Mouse (Mus musculus) ES-Bruce4 (cell line): ENCODE data around the gene Tmem258. TPM values are rescaled to one million over a fixed set of nuclear protein-coding genes. Genes with fewer than 3 reads are reported as not detected.

Source experiments
- H3K27ac ChIP-seq: 2 replicates; pipeline ENCODE4 v1.5.1; 2012; ENCODE audit warnings: low read length, inconsistent platforms; ENCODE audit not compliant: insufficient read depth
- H3K27me3 ChIP-seq: 2 replicates; pipeline ENCODE4 v1.6.1; 2012; ENCODE audit warnings: mild to moderate bottlenecking, low read length, inconsistent platforms; ENCODE audit not compliant: control insufficient read depth, poor library complexity, insufficient read depth, severe bottlenecking
- H3K36me3 ChIP-seq: 2 replicates; pipeline ENCODE4 v1.6.1; 2012; ENCODE audit warnings: inconsistent platforms, mild to moderate bottlenecking, low read length, moderate library complexity; ENCODE audit not compliant: control insufficient read depth, poor library complexity, insufficient read depth, severe bottlenecking
- H3K4me1 ChIP-seq: one replicate; pipeline ENCODE4 v1.8.1; 2011; ENCODE audit warnings: low read length; ENCODE audit not compliant: control insufficient read depth, insufficient read depth
- H3K4me3 ChIP-seq: 2 replicates; pipeline ENCODE4 v1.5.1; 2011; ENCODE audit warnings: low read depth, mild to moderate bottlenecking, low read length
- H3K9ac ChIP-seq: 2 replicates; pipeline ENCODE4 v1.6.1; 2012; ENCODE audit warnings: low read depth, mild to moderate bottlenecking, inconsistent platforms; ENCODE audit not compliant: poor library complexity, severe bottlenecking
- H3K9me3 ChIP-seq: replicated peaks from 2 replicates; pipeline ENCODE4 v1.6.1; 2012; ENCODE audit warnings: mild to moderate bottlenecking, low read length, inconsistent platforms; ENCODE audit not compliant: control insufficient read depth, poor library complexity, insufficient read depth, severe bottlenecking
- CTCF ChIP-seq: IDR thresholded peaks from one replicate; pipeline ENCODE4 v1.8.1; 2011; ENCODE audit warnings: low read depth, low read length
- EP300 ChIP-seq: IDR thresholded peaks from 2 replicates; pipeline ENCODE4 v1.6.1; 2011; ENCODE audit warnings: low read depth, low read length; ENCODE audit not compliant: insufficient read depth
- POLR2A ChIP-seq: IDR thresholded peaks from one replicate; pipeline ENCODE4 v1.8.1; 2011; ENCODE audit warnings: low read length; ENCODE audit not compliant: insufficient read depth
- polyA plus RNA-seq: library from polyadenylated mRNA; stranded (reverse); fragments of >200 nt; gene quantifications from 2 replicates; pipeline ENCODE4 v1.2.4, GENCODE M21; 2011; ENCODE audit warnings: low read depth; ENCODE audit not compliant: missing spikeins, insufficient read depth, insufficient read length

Gene Tmem258
- polyA plus RNA-seq, 1 experiment = 290 TPM

DNA sequence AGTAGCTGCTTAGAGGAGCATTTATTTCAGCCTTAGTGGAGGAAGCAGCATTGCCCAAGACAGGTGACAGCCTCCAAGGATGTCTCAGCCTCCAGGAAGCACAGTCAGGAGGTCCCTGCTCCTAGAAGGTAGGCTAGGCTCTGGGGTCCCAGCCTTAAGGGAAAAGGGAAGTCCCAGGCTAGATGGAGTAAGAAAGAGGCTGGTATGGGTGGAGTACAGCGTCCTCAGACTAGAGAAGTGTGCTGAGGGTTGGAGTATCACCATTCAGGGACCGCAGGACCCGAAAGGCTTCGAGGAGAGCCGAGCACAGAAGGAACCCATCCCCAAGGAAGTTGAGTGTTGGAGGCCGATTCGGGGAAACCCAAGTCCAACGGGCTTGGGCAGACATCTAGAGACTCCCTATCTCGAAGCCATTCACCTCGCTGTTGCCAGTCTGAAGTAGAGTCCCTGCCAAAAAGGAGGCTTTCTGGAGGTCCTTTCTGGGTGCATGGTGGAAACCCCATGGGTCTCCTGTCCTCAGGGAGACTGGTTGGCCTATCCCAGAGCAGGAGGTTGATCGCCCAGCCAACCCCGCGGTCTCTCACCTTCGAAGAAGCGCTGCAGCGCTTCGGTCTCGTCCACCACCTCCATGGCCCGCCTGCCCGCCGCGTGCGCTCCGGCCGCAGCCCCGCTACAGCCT is 36.3 kb downstream of the Tmem258 start:
- Histone ChIP-seq H3K4me3 (peak overlapping the region; percentile 70), H3K9ac (peak overlapping the region; percentile 65), H3K4me1 (peaks cover 2% of the 10 kb centered on the region), H3K27ac (peak overlapping the region; percentile 20; the same call in 1 of the 2 replicates), H3K36me3 (no peaks in the 10 kb centered on the region), H3K9me3 (no peaks in the 10 kb centered on the region), H3K27me3 (no peaks in the 10 kb centered on the region)
- TF ChIP-seq POLR2A = no peak
- TF ChIP-seq EP300 = no peak
- TF ChIP-seq CTCF = no peak

DNA sequence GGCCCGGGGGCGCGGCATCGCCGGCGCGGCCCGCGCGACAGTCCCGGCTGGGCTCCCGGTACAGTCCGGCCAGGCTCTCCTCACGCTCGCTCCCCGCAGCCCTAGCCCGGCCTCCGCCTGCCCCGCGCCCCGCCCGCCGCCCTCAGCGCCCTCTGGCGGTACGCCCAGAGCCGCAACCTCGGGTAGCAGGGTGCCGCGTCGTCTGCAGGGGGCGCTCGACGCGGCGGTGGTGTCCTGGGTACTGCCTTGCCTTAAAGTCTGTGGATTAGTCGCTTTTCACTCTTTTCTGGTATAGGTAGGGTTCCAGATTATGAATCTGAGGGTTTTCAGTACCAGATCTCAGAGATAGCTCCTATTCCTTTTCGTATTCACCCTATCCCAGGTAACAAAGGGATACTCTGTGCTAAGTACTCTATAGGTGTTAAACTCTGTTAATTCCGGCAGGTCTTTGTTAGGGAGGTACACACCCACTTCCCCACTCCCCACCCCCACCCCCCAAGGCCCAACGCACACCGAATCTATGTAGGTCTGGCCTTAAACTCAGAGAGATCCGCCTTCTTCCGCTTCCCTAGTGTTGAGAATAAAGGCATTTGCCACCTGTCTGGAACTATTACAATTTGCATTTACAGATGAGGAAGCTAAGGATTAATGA is 37.0 kb downstream of the Tmem258 start, which contains the start of gene Myrf:
Myrf (minus strand) TSS at position 95 of the 652 bp plus-strand sequence.
- Histone ChIP-seq H3K27me3 (no peaks in the 10 kb centered on the region), H3K4me3 (peak within 1 kb of the TSS; percentile 70), H3K9me3 (no peaks in the 10 kb centered on the region), H3K36me3 (no peaks in the 10 kb centered on the region), H3K9ac (peak within 1 kb of the TSS; percentile 65), H3K27ac (peak within 1 kb of the TSS; percentile 20; the same call in 1 of the 2 replicates), H3K4me1 (peaks cover 2% of the 10 kb centered on the region)
- TF ChIP-seq EP300 (peak; percentile 58; the same call in 1 of the 2 replicates), CTCF (peak; percentile 98), POLR2A (no peak)

DNA sequence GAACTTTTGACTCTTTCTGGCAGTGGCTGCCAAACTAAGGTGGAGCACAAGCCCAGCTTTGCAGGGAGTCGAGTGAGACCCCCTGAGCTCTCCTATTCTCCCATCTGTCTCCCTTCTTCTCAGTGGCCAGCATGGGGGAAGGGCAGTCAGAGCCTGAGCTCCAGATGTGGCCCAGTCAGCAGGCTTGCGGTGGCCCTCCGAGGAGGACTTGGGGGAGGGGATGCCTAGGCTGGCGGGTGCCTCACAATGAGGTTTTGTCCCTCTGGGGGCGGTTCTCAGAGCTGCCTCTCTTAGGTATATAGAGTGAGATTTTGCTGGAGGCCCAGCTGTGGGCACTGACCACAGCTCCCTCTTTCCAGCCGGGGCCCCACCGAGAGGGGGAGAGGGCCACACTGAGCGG is 39.1 kb downstream of the Tmem258 start:
- Histone ChIP-seq H3K9me3 (no peaks in the 10 kb centered on the region), H3K4me3 (no peak overlapping the region), H3K36me3 (no peaks in the 10 kb centered on the region), H3K27ac (no peak overlapping the region), H3K27me3 (no peaks in the 10 kb centered on the region), H3K4me1 (peaks cover 2% of the 10 kb centered on the region), H3K9ac (no peak overlapping the region)
- TF ChIP-seq EP300 (0 out of 2 replicates have a peak, but pooled peaks have one; percentile 35), CTCF (no peak)

DNA sequence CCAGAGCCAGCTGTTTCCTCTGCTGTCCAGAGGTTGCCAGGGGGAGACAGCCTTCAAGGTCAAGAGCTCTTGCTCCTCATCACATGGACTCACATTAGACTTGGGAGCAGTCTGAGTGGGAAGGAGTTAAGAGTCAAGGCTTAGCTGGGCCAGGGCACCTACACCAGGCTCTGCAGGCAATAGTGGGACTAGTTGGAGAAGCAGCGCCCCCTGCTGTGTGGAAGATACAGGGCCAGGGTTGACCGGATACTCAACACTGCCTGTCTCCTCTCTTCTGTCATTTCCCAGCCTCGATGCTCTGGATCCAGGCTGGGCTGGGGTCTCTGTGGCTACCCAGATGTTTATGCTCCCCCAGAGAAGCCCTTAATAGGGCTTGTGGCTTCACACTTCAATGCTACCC is 40.4 kb downstream of the Tmem258 start:
- no peak overlapping the region for H3K4me3 ChIP-seq
- H3K27ac ChIP-seq = no peak overlapping the region
- H3K9me3 ChIP-seq = no peaks in the 10 kb centered on the region
- TF ChIP-seq CTCF = peak; percentile 87
- TF ChIP-seq EP300 = no peak
- peaks cover 2% of the 10 kb centered on the region for H3K4me1 ChIP-seq
- no peak overlapping the region for H3K9ac ChIP-seq
- H3K36me3 ChIP-seq = no peaks in the 10 kb centered on the region
- H3K27me3 ChIP-seq = no peaks in the 10 kb centered on the region

DNA sequence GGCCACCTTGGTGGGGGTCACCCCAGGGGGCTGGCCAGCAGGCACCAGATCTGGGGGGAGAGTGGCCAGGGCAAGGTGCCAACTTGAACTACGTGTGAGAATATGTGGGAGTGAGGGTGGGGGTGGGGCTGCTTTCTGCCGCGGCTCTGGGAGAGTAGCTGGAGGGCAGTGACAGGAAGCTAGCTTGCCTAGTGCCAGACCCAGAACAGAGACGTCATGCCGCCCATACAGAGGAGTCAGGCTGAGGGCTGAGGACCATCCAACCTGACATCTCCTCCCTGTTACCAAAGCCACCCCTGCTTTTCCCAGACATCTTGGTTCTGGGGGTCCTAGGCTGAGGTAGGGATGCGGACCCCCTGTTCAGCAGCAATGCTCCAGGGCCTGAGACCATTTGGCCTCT is 43.4 kb downstream of the Tmem258 start:
- TF ChIP-seq POLR2A (no peak), EP300 (no peak), CTCF (no peak)
- H3K36me3 ChIP-seq = no peaks in the 10 kb centered on the region
- no peak overlapping the region for H3K4me3 ChIP-seq
- H3K4me1 ChIP-seq = peaks cover 2% of the 10 kb centered on the region
- no peaks in the 10 kb centered on the region for H3K9me3 ChIP-seq
- H3K27ac ChIP-seq = no peak overlapping the region
- H3K27me3 ChIP-seq = no peaks in the 10 kb centered on the region
- H3K9ac ChIP-seq = no peak overlapping the region

DNA sequence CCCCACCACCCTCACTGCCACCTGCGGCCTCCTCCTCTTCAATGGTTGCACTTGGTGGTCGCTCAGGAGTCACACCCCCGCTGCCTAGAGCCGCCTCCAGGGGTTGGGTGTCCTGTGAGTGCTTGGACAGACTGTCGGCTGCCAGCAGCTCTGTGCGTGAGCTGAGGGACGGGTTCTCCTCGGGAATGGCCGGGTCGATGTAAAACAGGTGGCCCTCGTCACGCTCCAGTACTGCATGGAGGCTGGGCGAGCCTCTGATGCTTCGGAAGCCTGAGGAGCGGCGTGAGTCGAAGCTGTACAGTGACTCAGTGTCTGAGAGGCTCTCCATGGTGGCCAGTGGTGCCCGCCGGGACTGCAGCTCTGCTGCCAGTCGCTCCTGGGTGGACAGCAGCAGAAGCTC is 44.3 kb downstream of the Tmem258 start:
- no peak overlapping the region for H3K27ac ChIP-seq
- no peak overlapping the region for H3K9ac ChIP-seq
- TF ChIP-seq POLR2A (no peak), CTCF (no peak), EP300 (no peak)

More for the DNA sequence above, 44.3 kb downstream of the Tmem258 start:
- no peak overlapping the region for H3K4me3 ChIP-seq
- H3K4me1 ChIP-seq = no peaks in the 10 kb centered on the region
- H3K27me3 ChIP-seq = no peaks in the 10 kb centered on the region
- H3K9me3 ChIP-seq = no peaks in the 10 kb centered on the region
- no peaks in the 10 kb centered on the region for H3K36me3 ChIP-seq

Other genes with a start within 250 kb of the Tmem258 start
- 606 and 634 TPM in 2 replicates for gene Fth1, start 223.4 kb upstream of the Tmem258 start, polyA plus RNA-seq
- gene Best1, start 202.4 kb upstream of the Tmem258 start, polyA plus RNA-seq = 1.4 and 3.1 TPM in 2 replicates
- 3.2 and 4.1 TPM in 2 replicates for gene Rab3il1, start 202.3 kb upstream of the Tmem258 start, polyA plus RNA-seq
- gene Fads3, start 162.4 kb upstream of the Tmem258 start, polyA plus RNA-seq = 0.81 and 3.1 TPM in 2 replicates
- 84.5 and 104 TPM in 2 replicates for gene Fads2, start 102.3 kb upstream of the Tmem258 start, polyA plus RNA-seq
- 52.9 and 56.8 TPM in 2 replicates for gene Fads1, start 21.1 kb upstream of the Tmem258 start, polyA plus RNA-seq
- 36.1 and 40.5 TPM in 2 replicates for gene Fen1, start 155 bp downstream of the Tmem258 start, polyA plus RNA-seq
- 15.0 and 15.9 TPM in 2 replicates for gene Myrf, start 36.7 kb downstream of the Tmem258 start, polyA plus RNA-seq
- gene Dagla, start 100.9 kb downstream of the Tmem258 start, polyA plus RNA-seq = 1.2 and 1.6 TPM in 2 replicates
- 4.1 and 4.9 TPM in 2 replicates for gene Syt7, start 185.1 kb downstream of the Tmem258 start, polyA plus RNA-seq